Mouse (Mus musculus) left cerebral cortex, adult 2 months (tissue): ENCODE data around the gene Tdp1. TPM values are rescaled to one million over a fixed set of nuclear protein-coding genes. Genes with fewer than 3 reads are reported as not detected.
"Not testable (repeated sequence)": the region's sequence is repeated elsewhere in the genome, so short reads cannot be mapped to it uniquely, and the experiment has no call there.

ENCODE experiments used
- DNase-seq, 2 experiments: peaks; one replicate each; pipeline ENCODE4 v3.0.0; 2021 to 2022; ENCODE audit warnings: low spot score in 2 of 2, mixed read lengths in 1 of 2; ENCODE audit errors: extremely low spot score in 1 of 2
- H3K27ac ChIP-seq: fragments of 200-600 bp; 2 replicates; pipeline ENCODE4 v1.8.1; 2022
- H3K4me3 ChIP-seq: fragments of 200-600 bp; 2 replicates; pipeline ENCODE4 v1.8.1; 2022
- CTCF ChIP-seq: fragments of 200-600 bp; IDR thresholded peaks from 2 replicates; pipeline ENCODE4 v1.8.1; 2022; ENCODE audit warnings: antibody characterized with exemption, mild to moderate bottlenecking, moderate library complexity
- intact Hi-C: fragments of 180-260 bp; cut with DNase I; formaldehyde crosslinking; loops from one replicate; pipeline ENCODE4 v1.15.1; 2025
- total RNA-seq, 2 experiments: library from RNA; stranded (reverse); gene quantifications; 2 replicates each; pipeline ENCODE4 v1.2.3; 2021

Gene Tdp1
- total RNA-seq, 2 experiments from 2014 or later, result 24.6 to 26.4 TPM

DNA sequence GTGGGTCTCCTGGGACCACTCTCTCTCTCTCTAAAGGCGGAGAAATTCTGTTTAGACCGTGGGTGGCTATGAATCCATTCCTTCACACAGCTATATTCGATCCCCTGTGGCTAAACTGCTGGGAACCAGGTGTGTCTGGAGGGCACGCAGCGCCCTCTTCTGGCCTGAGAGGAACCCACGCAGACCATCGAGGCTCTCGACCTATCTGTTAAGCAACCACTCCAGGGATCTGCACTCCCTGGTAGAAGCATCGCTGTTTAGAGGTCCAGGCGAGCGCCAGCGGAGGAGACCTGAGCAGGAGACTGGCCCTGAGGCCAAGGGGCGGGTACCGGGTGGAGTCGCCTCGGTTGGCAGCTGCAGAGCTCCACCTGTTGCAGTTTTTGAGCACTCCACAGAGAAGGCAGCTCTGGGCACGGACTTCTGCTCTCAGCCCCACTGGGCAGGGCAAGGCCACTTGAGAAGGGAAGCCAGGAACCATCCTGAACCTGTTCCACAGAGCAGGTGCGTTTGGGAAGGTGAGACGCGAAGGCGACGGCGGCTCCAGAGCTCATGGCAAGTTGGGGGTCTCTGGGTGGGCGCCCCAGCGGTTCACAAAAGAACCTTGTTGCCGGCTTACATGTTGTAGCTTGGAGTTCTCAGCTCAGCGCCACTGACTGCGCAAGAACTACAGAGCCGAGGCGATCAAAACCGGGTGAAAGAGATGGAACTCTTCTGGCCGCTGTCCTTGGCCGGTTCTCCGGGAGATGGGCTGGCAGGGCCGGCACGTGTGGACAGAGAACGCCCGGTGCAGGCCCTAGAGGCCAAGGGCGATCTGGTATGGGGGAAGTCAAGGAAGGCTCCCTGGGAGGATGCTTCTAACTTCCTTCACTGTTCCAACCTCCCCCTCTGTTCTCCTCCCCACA, 80.2 kb downstream of the Tdp1 start, which contains the start of gene Kcnk13:
Gene Kcnk13, plus strand, starts transcription at position 199 of the 902 bp plus-strand sequence.
- peak within 1 kb of the TSS; percentile 60 for H3K27ac ChIP-seq
- peak within 1 kb of the TSS; percentile 73 for H3K4me3 ChIP-seq
- DNase-seq, result peak; percentile 75 to 78
- TF ChIP-seq CTCF, result peak; percentile 83
- intact Hi-C loops, result loop anchor here (2.0 to 10.0 kb wide), 3 partner anchors 62 to 880 kb away; no protein-coding TSS in a partner anchor

DNA sequence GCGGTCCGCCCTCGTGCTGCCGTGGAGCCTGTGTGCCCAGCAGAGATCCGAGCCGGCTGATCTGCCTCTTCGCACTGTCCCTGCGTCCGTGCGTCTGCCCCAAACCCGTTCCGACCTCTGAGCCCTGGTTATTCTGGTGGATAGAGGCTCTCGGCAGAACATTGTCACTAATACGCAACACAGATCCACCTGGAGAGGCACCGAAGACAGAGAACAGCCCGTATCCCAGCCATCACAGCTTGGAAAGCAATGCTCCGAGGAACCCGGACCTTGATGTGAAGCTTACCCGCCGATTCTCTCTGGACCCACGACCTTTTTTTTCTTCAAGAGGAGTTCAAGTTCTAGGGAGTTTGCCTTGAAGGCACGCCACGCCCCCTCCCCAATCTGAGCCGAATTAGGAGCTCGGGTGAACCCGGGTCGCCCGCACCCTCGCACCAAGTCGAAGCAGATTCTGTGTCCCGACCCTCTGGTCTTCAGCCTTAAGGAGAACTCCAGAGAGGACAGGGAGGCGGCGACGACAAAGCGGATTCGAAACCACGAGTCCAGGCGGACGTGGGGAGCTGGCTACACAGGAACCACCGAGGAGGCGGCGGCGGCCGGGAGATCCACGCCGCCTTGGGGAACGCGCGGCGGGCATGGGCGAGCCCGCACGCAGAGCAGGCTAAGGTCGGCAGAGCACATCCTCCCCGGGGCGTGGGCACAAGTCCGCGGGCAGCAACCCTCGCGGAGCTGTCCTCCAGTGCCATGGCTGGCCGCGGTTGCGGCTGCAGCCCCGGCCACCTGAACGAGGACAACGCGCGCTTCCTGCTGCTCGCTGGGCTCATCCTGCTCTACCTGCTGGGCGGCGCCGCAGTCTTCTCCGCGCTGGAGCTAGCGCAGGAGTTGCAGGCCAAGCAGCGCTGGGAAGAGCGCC, 81.1 kb downstream of the Tdp1 start:
- DNase-seq, result peak; percentile 45 to 49
- H3K4me3 ChIP-seq, result peak overlapping the region; percentile 73
- intact Hi-C loops, result loop anchor here (2.0 to 10.0 kb wide), 3 partner anchors 63 to 881 kb away; no protein-coding TSS in a partner anchor
- TF ChIP-seq CTCF, result no peak
- peak overlapping the region; percentile 60 for H3K27ac ChIP-seq

DNA sequence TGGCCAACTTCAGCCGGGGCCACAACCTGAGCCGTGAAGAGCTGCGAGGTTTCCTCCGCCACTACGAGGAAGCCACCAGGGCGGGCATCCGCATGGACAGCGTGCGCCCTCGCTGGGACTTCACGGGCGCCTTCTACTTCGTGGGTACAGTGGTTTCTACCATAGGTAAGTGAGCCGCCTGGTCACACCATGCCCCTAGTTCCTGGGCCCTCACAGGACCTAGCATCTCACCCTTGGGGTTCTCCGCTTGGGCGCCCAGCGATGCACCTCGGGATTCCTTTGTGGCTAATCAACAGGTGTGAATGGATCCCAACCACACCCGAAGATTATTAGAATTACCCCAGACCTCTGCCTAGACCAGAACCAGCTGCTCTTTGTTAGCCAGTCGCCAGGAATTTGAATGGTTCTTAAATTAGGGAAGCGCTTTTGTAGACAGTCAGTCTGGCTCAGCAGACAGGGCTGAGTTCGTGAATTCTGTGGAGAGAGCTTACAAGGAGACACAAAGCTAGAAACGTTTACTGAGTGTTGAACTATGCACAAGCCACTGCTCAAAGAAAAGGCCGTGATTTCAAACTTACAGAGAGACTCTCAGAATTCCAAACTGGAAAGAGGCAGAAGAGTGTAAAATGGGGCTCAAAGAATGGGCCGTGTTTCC, 81.9 kb downstream of the Tdp1 start:
- H3K4me3 ChIP-seq, result peak overlapping the region; percentile 73
- no peak for TF ChIP-seq CTCF
- intact Hi-C loops, result loop anchor here (10.0 kb wide), 1 partner anchor 881 kb away; no protein-coding TSS in a partner anchor
- peak overlapping the region; percentile 60 for H3K27ac ChIP-seq
- no peak for DNase-seq

DNA sequence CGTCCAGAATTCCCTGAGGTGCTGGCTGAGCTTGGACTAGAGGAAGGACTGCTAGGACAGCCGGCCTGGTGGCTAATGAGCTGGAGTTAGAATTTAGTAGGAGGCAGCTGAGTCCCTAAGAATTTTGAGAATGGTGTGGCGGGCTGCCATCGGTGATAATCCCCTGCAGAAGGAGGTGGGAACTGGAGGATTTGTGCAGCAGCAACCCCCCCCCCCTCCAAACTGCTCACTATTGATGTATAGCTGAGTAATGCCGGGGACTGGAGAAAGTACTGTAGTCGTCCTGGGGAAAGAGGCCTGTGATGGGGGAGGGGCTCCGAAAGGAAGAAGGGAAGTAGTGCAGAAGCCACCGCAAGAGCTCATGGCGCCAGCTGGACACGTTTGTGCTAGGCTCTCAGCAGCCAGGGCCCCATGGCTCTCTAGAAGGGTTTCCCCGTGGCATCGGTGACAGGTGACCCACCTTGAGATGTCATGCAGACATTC, 82.6 kb downstream of the Tdp1 start:
- intact Hi-C loops, result loop anchor here (10.0 kb wide), 1 partner anchor 882 kb away; no protein-coding TSS in a partner anchor
- Histone ChIP-seq H3K4me3 (peak overlapping the region; percentile 73), H3K27ac (peak overlapping the region; percentile 60)
- no peak for DNase-seq
- TF ChIP-seq CTCF, result no peak

DNA sequence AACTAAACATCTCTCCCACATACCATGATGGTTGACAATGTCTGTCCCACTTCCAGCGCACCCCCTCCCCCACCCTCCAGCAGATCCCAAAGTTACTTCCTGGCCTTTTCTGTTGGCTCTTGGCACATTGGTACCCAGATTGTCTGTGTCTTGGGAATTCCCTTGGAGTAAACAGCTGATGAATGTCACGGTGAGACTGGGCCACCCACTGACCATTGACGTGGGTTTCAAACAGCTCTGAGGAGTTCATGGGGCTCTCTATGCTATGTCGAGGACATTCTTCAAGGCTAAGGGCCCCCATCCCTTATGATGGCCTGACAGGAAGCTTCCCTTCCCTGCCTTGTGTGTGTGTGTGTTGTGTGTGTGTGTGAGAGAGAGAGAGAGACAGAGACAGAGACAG, 85.6 kb downstream of the Tdp1 start:
- TF ChIP-seq CTCF, result no peak
- Histone ChIP-seq H3K4me3 (no peak overlapping the region), H3K27ac (no peak overlapping the region)
- intact Hi-C loops, result loop anchor here (10.0 kb wide), 1 partner anchor 885 kb away; no protein-coding TSS in a partner anchor
- no peak for DNase-seq

DNA sequence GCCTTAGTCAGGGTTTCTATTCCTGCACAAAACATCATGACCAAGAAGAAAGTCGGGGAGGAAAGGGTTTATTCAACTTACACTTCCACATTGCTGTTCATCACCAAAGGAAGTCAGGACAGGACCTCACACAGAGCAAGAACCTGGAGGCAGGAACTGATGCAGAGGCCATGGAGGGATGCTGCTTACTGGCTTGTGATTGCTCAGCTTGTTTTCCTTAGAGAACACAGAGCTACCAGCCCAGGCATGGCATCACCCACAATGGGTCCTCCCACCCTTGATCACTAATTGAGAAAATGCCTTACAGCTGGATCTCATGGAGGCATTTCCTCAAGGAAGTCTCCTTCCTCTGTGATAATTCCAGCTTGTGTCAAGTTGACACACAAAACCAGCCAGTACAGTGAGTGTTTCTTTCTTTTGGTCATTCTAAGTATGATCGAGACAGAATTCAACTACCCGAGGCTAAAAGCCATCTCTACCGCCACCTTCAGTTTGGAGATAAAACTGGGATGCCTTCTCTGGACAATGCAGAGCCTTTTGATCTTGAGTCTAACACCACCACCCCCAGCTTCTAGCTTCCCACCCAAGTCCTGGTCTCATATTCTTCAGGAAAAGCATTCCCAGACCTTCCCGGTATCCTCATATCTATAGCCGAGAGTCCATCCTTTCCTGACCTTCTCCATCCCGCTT, 87.0 kb downstream of the Tdp1 start:
- peak; percentile 9; the same call in 1 of the 2 replicates for TF ChIP-seq CTCF
- DNase-seq, intact Hi-C loops, H3K4me3 ChIP-seq, H3K27ac ChIP-seq: not testable (repeated sequence)

DNA sequence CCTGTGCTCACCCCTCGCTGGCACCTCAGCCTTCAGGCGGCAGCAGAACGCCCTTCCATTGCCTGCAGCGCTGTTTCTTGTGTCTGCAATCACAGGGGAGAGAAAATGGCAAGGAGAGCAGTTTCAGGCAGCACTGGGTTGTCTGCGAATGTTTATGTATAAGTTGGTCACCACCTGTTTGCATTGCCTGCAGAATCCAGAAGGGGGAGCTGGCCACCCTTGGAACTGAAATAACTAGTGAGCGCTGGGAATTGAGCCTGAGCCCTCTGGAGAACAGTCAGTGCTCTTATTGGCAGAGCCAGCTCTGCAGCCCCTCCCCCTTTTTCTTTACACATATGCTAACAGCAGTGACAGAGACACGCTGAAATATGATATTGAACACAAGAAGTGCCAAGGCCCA, 88.5 kb downstream of the Tdp1 start:
- DNase-seq, result no peak
- intact Hi-C loops, result no loop called here
- Histone ChIP-seq H3K4me3 (no peak overlapping the region), H3K27ac (no peak overlapping the region)
- peak; percentile 13 for TF ChIP-seq CTCF

DNA sequence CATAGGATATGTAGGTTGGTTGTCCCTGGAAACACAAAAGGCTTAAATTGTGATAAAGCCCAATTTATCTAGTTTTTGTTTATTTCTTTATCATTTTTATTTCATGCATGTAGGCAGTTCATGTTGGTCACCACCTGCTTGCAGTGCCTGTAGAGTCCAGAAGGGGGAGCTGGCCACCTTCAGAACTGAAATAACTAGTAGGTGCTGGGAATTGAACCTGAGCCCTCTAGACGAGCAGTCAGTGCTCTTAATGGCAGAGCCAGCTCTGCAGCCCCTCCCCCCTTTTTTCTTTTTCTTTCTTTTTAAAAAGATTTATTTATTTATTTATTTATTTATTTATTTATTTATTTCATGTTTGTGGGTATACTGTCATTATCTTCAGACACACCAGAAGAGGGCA, 89.3 kb downstream of the Tdp1 start:
- TF ChIP-seq CTCF, result peak; percentile 35
- Histone ChIP-seq H3K27ac (no peak overlapping the region), H3K4me3 (no peak overlapping the region)
- no peak for DNase-seq
- intact Hi-C loops, result no loop called here

DNA sequence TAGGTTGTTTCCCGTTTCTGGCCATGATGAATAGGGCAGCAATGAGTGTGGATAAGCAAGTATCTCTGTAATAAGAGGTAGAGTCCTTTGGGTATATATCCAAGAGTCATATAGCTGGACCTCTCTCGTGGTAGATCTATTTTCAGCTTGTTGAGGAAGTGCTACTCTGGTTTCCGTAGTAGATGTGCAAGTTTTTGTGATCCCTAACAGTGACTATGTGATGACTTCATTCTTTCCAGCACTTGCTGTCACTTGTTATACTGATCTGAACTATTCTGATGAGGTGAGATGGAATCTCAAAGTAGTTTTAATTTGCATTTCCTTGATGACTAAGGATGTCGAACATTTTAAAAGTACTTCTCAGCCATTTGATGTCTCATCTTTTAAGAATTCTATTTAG, 95.2 kb downstream of the Tdp1 start:
- intact Hi-C loops, result no loop called here
- TF ChIP-seq CTCF, result no peak
- DNase-seq, result no peak
- Histone ChIP-seq H3K4me3 (no peak overlapping the region), H3K27ac (no peak overlapping the region)

DNA sequence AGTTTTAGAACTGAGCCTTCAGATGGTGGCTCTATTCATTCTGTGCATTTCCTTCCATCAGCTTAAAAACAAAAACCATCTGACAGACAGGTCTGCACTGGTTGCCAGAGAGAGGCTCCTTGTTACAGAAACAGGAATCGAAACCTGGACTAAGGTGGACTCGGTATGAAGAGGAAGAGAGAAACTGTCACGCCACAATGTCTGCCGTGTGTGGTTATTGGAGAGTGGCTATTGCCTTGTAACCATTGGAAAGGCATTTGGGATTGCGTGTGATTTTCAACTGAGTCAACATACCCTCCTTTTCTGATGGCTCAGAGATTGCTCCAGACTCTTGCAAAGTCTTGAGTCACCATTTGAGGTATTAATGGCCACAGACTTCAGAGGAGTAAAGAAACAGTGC, 102.5 kb downstream of the Tdp1 start:
- DNase-seq, result no peak
- H3K27ac ChIP-seq, result no peak overlapping the region
- no peak overlapping the region for H3K4me3 ChIP-seq
- intact Hi-C loops, result no loop called here
- no peak for TF ChIP-seq CTCF
